Mouse (Mus musculus): ENCODE data around the gene Dip2b.

- TF ChIP-seq CTCF (IDR thresholded peaks at IDR 0.05; ENCODE audit: insufficient read depth, low read depth, low read length), result no peak
- TF ChIP-seq POLR2A (IDR thresholded peaks at IDR 0.05; ENCODE audit: insufficient read depth, low read depth, low read length), result no peak
These were observed 49.6 kb downstream of the Dip2b start for GRCm38 (mm10) chr15:100088021-100088420.

Data from olfactory bulb, adult 2 months (tissue).